Comparison of ENCODE assay signal across 8 mouse cellular contexts in the genomic region with DNA sequence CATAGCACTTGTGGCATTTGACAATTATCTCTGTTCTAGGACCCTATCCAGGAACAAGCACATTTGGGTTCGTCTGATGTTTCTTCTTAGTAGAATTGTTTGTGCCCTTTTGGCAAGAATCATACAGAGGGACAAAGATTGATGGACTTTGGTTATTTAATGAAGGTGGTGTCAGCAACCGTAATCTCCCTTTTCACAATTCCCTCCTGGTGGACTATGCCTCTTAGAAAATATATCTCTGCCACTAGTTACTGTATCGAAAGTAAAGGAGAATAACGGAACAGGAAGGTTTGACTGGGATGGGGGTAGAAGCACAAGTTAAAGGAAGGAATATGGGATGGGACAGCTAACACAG. TPM values are rescaled to one million over a fixed set of nuclear protein-coding genes. Genes with fewer than 3 reads are reported as not detected.
DNase-seq lines count a peak whose midpoint lies in the region; ATAC-seq and TF ChIP-seq lines count a peak whose summit lies in the region.

A gene (minus strand): TSS at position 22 of the 355 bp plus-strand sequence.

- no peak for TF ChIP-seq POLR2A in cerebellum, adult 2 months (IDR thresholded peaks at IDR 0.05; ENCODE audit: borderline replicate concordance, insufficient read depth, low read length)

- H3K36me3 ChIP-seq in lung, postnatal 0 days (ENCODE audit: insufficient read depth, low read length), result no peaks in the 10 kb centered on the region
- H3K36me3 ChIP-seq in hindbrain, embryonic 14.5 days (replicated peaks; ENCODE audit: control insufficient read depth, insufficient read depth), result no peaks in the 10 kb centered on the region

- no peak within 1 kb of the TSS for H3K27ac ChIP-seq in cerebellum, adult 2 months (ENCODE audit: insufficient read depth, low read length)
- H3K27ac ChIP-seq in lung, postnatal 0 days (ENCODE audit: low read length), result peak within 1 kb of the TSS; percentile 80
- no peak within 1 kb of the TSS for H3K27ac ChIP-seq in hindbrain, embryonic 14.5 days

- peak within 1 kb of the TSS; percentile 46 for H3K9ac ChIP-seq in lung, postnatal 0 days (replicated peaks; ENCODE audit: low read depth)
- H3K9ac ChIP-seq in hindbrain, embryonic 14.5 days, result peak within 1 kb of the TSS; percentile 64

- no peaks in the 10 kb centered on the region for H3K9me3 ChIP-seq in lung, postnatal 0 days (ENCODE audit: low read length)
- no peaks in the 10 kb centered on the region for H3K9me3 ChIP-seq in hindbrain, embryonic 14.5 days (ENCODE audit: control insufficient read depth, low read length)

- H3K4me2 ChIP-seq in lung, postnatal 0 days (replicated peaks; ENCODE audit: low read depth, low read length), result peak within 1 kb of the TSS; percentile 75
- peak within 1 kb of the TSS; percentile 95 for H3K4me2 ChIP-seq in hindbrain, embryonic 14.5 days (replicated peaks)

- 63% methylated on average over 4 of the region's 4 CpGs for WGBS in cerebellum, adult 2 months
- WGBS in lung, postnatal 0 days, result 26% methylated on average over 4 of the region's 4 CpGs
- WGBS in hindbrain, embryonic 14.5 days, result 56% methylated on average over 4 of the region's 4 CpGs

- no peak for TF ChIP-seq CTCF in cerebellum, adult 2 months (IDR thresholded peaks at IDR 0.05; ENCODE audit: borderline replicate concordance, insufficient read depth, low read depth, low read length)
- no peak for TF ChIP-seq CTCF in lung, postnatal 0 days (IDR thresholded peaks at IDR 0.05)

- H3K27me3 ChIP-seq in cerebellum, adult 2 months (ENCODE audit: control insufficient read depth, insufficient read depth, low read length), result no peaks in the 10 kb centered on the region; the same call in 1 of the 2 replicates
- H3K27me3 ChIP-seq in lung, postnatal 0 days (replicated peaks; ENCODE audit: insufficient read depth, low read length), result no peaks in the 10 kb centered on the region
- peaks cover 12% of the 10 kb centered on the region; the same call in 1 of the 2 replicates for H3K27me3 ChIP-seq in hindbrain, embryonic 14.5 days (ENCODE audit: control insufficient read depth, insufficient read depth, low read length)

- H3K4me1 ChIP-seq in cerebellum, adult 2 months (ENCODE audit: control insufficient read depth, insufficient read depth, low read length), result no peaks in the 10 kb centered on the region
- H3K4me1 ChIP-seq in lung, postnatal 0 days (ENCODE audit: insufficient read depth, low read depth, low read length), result no peaks in the 10 kb centered on the region
- peaks cover 8% of the 10 kb centered on the region for H3K4me1 ChIP-seq in hindbrain, embryonic 14.5 days (replicated peaks; ENCODE audit: control insufficient read depth, insufficient read depth, low read length)

- peak within 1 kb of the TSS; percentile 47 for H3K4me3 ChIP-seq in cerebellum, adult 2 months (replicated peaks; ENCODE audit: insufficient read depth, low read depth, low read length)
- peak within 1 kb of the TSS; percentile 47 for H3K4me3 ChIP-seq in lung, postnatal 0 days (ENCODE audit: low read depth, low read length)
- H3K4me3 ChIP-seq in hindbrain, embryonic 14.5 days (replicated peaks; ENCODE audit: low read length), result peak within 1 kb of the TSS; percentile 44

- no peak; the same call in 1 of the 2 replicates for TF ChIP-seq EP300 in lung, postnatal 0 days (IDR thresholded peaks at IDR 0.05)

- no peak for DNase-seq in cerebellum, adult 2 months
- DNase-seq in cerebellum, adult 11-12 months, result no peak
- no peak for DNase-seq in lung, postnatal 0 days (ENCODE audit: low spot score)
- DNase-seq in lung, postnatal 10 days, result no peak
- DNase-seq in hindbrain, embryonic 14.5 days (ENCODE audit: low spot score), result no peak
- no peak for DNase-seq in frontal cortex, postnatal 14 days (ENCODE audit: low spot score in 2 of 2)
- no peak for DNase-seq in Muller cell, postnatal 12 days (ENCODE audit: inconsistent ontology term)

- no peak for ATAC-seq in lung, postnatal 0 days
- ATAC-seq in hindbrain, embryonic 14.5 days (ENCODE audit: low FRiP score), result no peak
- ATAC-seq in megakaryocyte, adult 5-6 weeks (ENCODE audit: poor library complexity, severe bottlenecking), result no peak

RNA-seq across cellular contexts. Expression of the gene that starts here (rescaled TPM):
- 15.0 and 15.2 TPM in 2 replicates for polyA plus RNA-seq in cerebellum, adult 2 months (2012; rRNA removed)
- 74.9 and 87.1 TPM in 2 replicates for polyA plus RNA-seq in lung, postnatal 0 days (2015; fragmentation: Nextera tagmentation; extraction: Ambion mirVana)
- polyA plus RNA-seq in hindbrain, embryonic 14.5 days (2014; fragmentation: Nextera tagmentation; extraction: Ambion mirVana), result 16.2 and 22.8 TPM in 2 replicates
- total RNA-seq in megakaryocyte, adult 5-6 weeks (2015), result 66.5 and 80.8 TPM in 2 replicates
- total RNA-seq in megakaryocyte, adult 5-6 weeks (2017), result 29.1 and 36.1 TPM in 2 replicates
